Mouse (Mus musculus) cortical plate, adult 2 months (tissue): ENCODE measurements at regions not wholly inside any gene's neighbourhood (a gene's known extent, or its start where the extent isn't known, plus 50 kb on each side); places are given as distances from the start of the nearest gene placed in this dataset.

Experiments
- CTCF ChIP-seq: fragments of 200-500 bp; IDR thresholded peaks from 2 replicates; pipeline ENCODE4 v1.5.1; 2011; ENCODE audit warnings: mild to moderate bottlenecking, control low read depth, low read length; ENCODE audit not compliant: insufficient read depth; ENCODE audit errors: extremely low read depth
- POLR2A ChIP-seq: fragments of 200-500 bp; IDR thresholded peaks from 2 replicates; pipeline ENCODE4 v1.6.1; 2011; ENCODE audit warnings: mild to moderate bottlenecking, low read length, control low read depth; ENCODE audit not compliant: insufficient read depth; ENCODE audit errors: extremely low read depth

DNA sequence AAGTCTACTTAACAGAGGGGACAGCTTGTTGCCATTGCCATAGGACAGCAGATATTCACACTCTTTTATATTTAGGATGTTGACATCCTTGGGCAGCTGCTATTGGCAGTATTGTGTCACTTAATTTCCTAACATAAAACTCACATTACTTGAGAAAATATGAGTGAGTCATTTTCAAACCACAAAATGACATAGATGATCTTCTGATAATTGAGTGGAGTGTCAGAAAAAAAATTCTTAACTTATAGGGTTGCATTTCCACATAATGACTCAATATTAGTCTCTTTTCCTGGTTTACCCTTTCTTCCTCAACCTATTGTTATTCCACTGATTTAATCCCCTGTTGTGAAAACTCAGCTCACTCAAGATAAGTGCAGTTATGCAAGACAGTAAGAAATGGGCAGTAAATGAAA, 2629.5 kb upstream of the Gm7489 start:
- TF ChIP-seq POLR2A (no peak), CTCF (no peak)
